Mouse (Mus musculus): Measurements from ENCODE around the gene Cdc42ep1. TPM values are rescaled to one million over a fixed set of nuclear protein-coding genes. Genes with fewer than 3 reads are reported as not detected.
"Not testable (repeated sequence)": the region's sequence is repeated elsewhere in the genome, so short reads cannot be mapped to it uniquely, and the experiment has no call there.

Cdc42ep1 gene
- polyA plus RNA-seq, 2 experiments: 7.8 to 8.1 TPM

DNA sequence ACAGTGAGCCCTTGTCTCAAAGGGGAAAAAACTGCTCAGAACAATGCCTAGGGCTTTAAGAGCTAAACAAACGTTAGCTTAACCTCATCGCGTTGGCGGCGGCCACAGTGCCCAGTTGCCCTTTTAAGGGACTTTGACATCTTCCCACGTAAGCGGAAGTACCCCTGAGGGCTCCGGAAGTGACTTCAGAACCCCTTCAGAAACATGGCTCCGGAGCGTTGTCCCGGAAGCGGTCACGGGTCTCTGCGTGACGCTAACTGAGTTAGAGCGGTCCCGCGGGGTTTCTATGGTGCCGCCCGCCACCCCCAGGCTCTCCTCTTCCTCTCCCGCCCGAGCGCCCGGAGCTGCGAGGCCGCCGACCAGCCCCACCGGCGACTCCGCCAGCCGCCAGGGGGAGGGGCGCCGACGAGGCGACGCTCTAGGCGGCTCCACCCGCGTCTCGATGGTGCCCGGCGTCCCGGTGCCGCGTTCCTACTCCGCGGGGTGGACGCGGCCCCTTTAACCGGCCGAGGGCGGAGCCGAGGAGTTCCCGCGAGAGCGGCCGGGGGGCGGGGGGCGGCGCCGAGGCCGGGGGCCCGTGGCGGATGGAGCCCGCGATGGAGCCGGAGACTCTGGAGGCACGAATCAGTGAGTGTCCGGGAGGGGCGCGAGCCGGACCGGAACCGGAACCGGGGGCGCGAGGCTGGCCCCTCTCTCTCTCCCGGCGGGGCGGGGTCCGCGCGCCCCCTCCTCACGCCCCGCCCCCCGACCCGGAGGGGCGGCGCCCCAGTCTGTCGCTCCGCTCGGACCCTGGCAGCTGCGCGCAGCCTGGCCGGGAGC is 34.8 kb downstream of the Cdc42ep1 start, which contains the start of gene Gga1:
Gga1 (plus strand) TSS at position 200 of the 819 bp plus-strand sequence.
- ATAC-seq (ENCODE audit: insufficient read depth) (peak; percentile 90), DNase-seq (ENCODE audit: low read depth in 3 of 3, low spot score in 3 of 3) (peak; percentile 80 to 84 (median 84))
- H3K36me3 ChIP-seq (replicated peaks; ENCODE audit: control insufficient read depth, insufficient read depth, low read depth): peaks cover 5% of the 10 kb centered on the region; the same call in 1 of the 2 replicates
- H3K4me3 ChIP-seq (ENCODE audit: insufficient read depth in 1 of 2, low read depth in 2 of 2, low read length in 2 of 2): peak within 1 kb of the TSS; percentile 88 to 97
- no peaks in the 10 kb centered on the region for H3K27me3 ChIP-seq (ENCODE audit: control insufficient read depth, insufficient read depth, low read length)
- WGBS (ENCODE audit: insufficient replicate concordance): under 1% methylated on average over 75 of the region's 95 CpGs
- H3K4me2 ChIP-seq (ENCODE audit: low read depth): peak within 1 kb of the TSS; percentile 98
- H3K4me1 ChIP-seq (replicated peaks; ENCODE audit: control insufficient read depth in 2 of 2, insufficient read depth in 2 of 2, low read length in 1 of 2): peaks cover 16 to 20% of the 10 kb centered on the region in 2 experiments
- peak within 1 kb of the TSS; percentile 91 for H3K9ac ChIP-seq (replicated peaks)
- H3K9me3 ChIP-seq (ENCODE audit: control insufficient read depth, low read length): no peaks in the 10 kb centered on the region
- H3K27ac ChIP-seq: peak within 1 kb of the TSS; percentile 89
- TF ChIP-seq CTCF (IDR thresholded peaks at IDR 0.05; ENCODE audit: low read depth) (peak; percentile 29), EP300 (IDR thresholded peaks at IDR 0.05; ENCODE audit: low read depth) (peak; percentile 51)

DNA sequence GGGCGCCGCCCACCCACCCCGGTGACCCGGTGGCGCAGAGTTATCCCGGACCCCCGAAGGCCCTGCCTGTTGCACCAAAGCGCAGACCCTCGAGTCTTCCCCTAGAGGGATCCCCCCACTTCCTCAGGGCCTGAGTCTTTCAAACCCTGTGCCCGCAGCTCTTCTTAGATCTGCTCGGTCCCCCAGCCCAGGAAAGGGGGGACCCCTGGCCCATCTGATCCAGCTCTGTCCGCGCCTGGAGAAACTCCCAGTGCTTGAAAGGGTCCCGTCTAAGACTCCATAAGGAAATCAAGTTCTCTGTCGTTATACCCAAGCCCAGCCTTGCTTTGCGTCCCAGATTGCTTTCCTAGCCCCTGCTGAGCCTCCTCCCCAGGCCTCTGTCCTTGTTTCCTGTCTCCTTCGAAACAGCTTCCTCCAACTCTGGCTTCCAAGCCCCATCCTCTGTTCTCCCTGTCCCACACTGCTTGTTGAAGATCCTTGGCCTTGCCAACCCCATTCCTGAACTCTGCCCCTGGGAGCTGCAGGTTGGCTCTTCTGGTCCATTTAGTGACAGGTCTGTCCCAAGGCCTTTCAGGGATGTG is 35.5 kb downstream of the Cdc42ep1 start:
- Histone ChIP-seq H3K27me3 (ENCODE audit: control insufficient read depth, insufficient read depth, low read length) (no peaks in the 10 kb centered on the region), H3K9me3 (ENCODE audit: control insufficient read depth, low read length) (no peaks in the 10 kb centered on the region), H3K4me3 (ENCODE audit: insufficient read depth in 1 of 2, low read depth in 2 of 2, low read length in 2 of 2) (peak overlapping the region; percentile 88 to 97), H3K4me2 (ENCODE audit: low read depth) (peak overlapping the region; percentile 98), H3K9ac (replicated peaks) (peak overlapping the region; percentile 91), H3K4me1 (replicated peaks; ENCODE audit: control insufficient read depth in 2 of 2, insufficient read depth in 2 of 2, low read length in 1 of 2) (peaks cover 16 to 20% of the 10 kb centered on the region in 2 experiments), H3K27ac (peak overlapping the region; percentile 76), H3K36me3 (replicated peaks; ENCODE audit: control insufficient read depth, insufficient read depth, low read depth) (peaks cover 7% of the 10 kb centered on the region)
- DNase-seq (ENCODE audit: low read depth in 3 of 3, low spot score in 3 of 3): no peak
- no peak for TF ChIP-seq CTCF (IDR thresholded peaks at IDR 0.05; ENCODE audit: low read depth)
- no peak for TF ChIP-seq EP300 (IDR thresholded peaks at IDR 0.05; ENCODE audit: low read depth)
- WGBS (ENCODE audit: insufficient replicate concordance): 1% methylated on average over 15 of the region's 17 CpGs
- no peak for ATAC-seq (ENCODE audit: insufficient read depth)

DNA sequence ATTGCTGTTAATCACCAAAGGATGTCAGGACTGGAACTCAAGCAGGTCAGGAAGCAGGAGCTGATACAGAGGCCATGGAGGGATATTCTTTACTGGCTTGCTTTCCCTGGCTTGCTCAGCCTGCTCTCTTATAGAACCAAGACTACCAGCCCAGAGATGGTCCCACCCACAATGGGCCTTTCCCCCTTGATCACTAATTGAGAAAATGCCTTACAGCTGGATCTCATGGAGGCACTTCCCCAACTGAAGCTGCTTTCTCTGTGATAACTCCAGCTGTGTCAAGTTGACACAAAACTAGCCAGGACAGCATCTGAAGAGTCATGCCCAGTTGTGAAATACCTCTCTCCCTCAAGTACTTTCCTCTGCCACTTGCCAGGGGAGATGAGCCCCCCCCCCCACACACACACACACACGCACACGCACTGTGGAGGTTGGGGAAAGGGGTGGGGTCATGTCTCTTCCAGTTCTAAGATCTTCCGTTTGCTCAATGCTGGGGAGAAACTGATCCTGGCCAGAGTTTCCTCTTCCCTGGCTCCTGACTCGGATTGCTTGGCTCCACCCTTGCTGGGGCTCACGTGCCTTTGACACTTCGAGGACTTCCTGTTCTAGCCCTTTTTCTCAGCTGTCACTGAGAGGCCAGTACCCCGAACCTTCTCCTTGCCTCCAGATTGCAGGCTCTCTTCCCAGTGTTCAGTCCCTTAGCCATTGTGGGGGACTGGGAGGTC is 36.5 kb downstream of the Cdc42ep1 start:
- peaks cover 16 to 20% of the 10 kb centered on the region in 2 experiments for H3K4me1 ChIP-seq (replicated peaks; ENCODE audit: control insufficient read depth in 2 of 2, insufficient read depth in 2 of 2, low read length in 1 of 2)

GRCm38 (mm10) chr15:78880432-78880831 is 38.0 kb downstream of the Cdc42ep1 start:
- no peak for DNase-seq (ENCODE audit: low read depth in 3 of 3, low spot score in 3 of 3)
- 95% methylated on average over 8 of the region's 8 CpGs for WGBS (ENCODE audit: insufficient replicate concordance)
- H3K36me3 ChIP-seq (replicated peaks; ENCODE audit: control insufficient read depth, insufficient read depth, low read depth): peaks cover 17% of the 10 kb centered on the region
- H3K4me3 ChIP-seq (ENCODE audit: insufficient read depth in 1 of 2, low read depth in 2 of 2, low read length in 2 of 2): no peak overlapping the region
- no peak overlapping the region for H3K27ac ChIP-seq
- no peaks in the 10 kb centered on the region for H3K27me3 ChIP-seq (ENCODE audit: control insufficient read depth, insufficient read depth, low read length)
- no peak overlapping the region for H3K9ac ChIP-seq (replicated peaks)
- TF ChIP-seq EP300 (IDR thresholded peaks at IDR 0.05; ENCODE audit: low read depth) (no peak), CTCF (IDR thresholded peaks at IDR 0.05; ENCODE audit: low read depth) (no peak)
- H3K9me3 ChIP-seq (ENCODE audit: control insufficient read depth, low read length): no peaks in the 10 kb centered on the region
- H3K4me1 ChIP-seq (replicated peaks; ENCODE audit: control insufficient read depth in 2 of 2, insufficient read depth in 2 of 2, low read length in 1 of 2): peaks cover 16 to 20% of the 10 kb centered on the region in 2 experiments
- ATAC-seq (ENCODE audit: insufficient read depth): no peak
- no peak overlapping the region for H3K4me2 ChIP-seq (ENCODE audit: low read depth)

More for the DNA sequence above, 36.5 kb downstream of the Cdc42ep1 start:
- H3K4me2 ChIP-seq (ENCODE audit: low read depth): peak overlapping the region; percentile 98
- H3K36me3 ChIP-seq (replicated peaks; ENCODE audit: control insufficient read depth, insufficient read depth, low read depth): peaks cover 13% of the 10 kb centered on the region
- not testable (repeated sequence) for DNase-seq (ENCODE audit: low read depth in 3 of 3, low spot score in 3 of 3); H3K4me3 ChIP-seq (ENCODE audit: insufficient read depth in 1 of 2, low read depth in 2 of 2, low read length in 2 of 2); H3K27ac ChIP-seq; H3K9ac ChIP-seq (replicated peaks); H3K27me3 ChIP-seq (ENCODE audit: control insufficient read depth, insufficient read depth, low read length); H3K9me3 ChIP-seq (ENCODE audit: control insufficient read depth, low read length); ATAC-seq (ENCODE audit: insufficient read depth)
- WGBS (ENCODE audit: insufficient replicate concordance): 17% methylated on average over 7 of the region's 7 CpGs
